Comparison of ENCODE assay signal across 28 mouse cellular contexts in the genomic region with DNA sequence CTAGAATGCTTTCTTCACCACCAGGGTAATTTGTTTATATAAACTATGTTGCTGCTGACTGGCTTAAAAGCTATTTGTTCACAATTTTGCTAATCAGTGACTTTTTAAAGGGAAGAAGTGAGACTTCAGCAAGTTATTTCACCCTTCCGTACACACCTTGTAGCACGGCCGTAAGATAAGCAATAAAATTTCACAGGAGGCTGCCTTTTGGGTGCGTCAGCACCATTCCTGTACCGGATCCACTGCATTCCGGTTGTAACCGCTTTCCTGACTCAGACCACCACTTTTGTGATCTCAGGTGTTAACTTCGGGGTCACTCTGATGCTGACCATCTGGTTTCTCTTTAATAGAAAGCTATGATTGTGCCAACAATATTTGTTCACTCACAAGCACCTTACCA. TPM values are rescaled to one million over a fixed set of nuclear protein-coding genes. Genes with fewer than 3 reads are reported as not detected.
DNase-seq lines count a peak whose midpoint lies in the region; ATAC-seq lines count a peak whose summit lies in the region.
"Had no signal": no experiment of that assay in that cellular context is flagged by ENCODE, and none has a peak within 500 bp of the region (broad histone marks: within the 10 kb centered on the region; RNA-seq: fewer than 3 reads in every experiment).

No protein-coding gene starts in this region.

- DNase-seq in kidney, adult 9 months: peak; percentile 19
- DNase-seq in kidney, adult 18-20 months: no peak
- DNase-seq in urinary bladder, postnatal 14 days (ENCODE audit: low spot score): peak; percentile 18
- no peak for DNase-seq in urinary bladder, postnatal 10 days (ENCODE audit: low spot score)
- DNase-seq: adrenal gland, adult 8-10 months; adrenal gland, postnatal 25 days; cerebellum, adult 11-12 months; cerebellum, adult 8-10 months; cerebellum, postnatal 10 days; cerebellum, postnatal 36 days; embryo, embryonic 11 days; gastrocnemius, postnatal 10 days; gastrocnemius, postnatal 36 days; heart, adult 2 months; heart, postnatal 14 days had no signal

- no peaks in the 10 kb centered on the region for H3K36me3 ChIP-seq in intestine, embryonic 16.5 days (ENCODE audit: control insufficient read depth, insufficient read depth, low read length)
- H3K36me3 ChIP-seq in forebrain, embryonic 12.5 days (replicated peaks): no peaks in the 10 kb centered on the region
- H3K36me3 ChIP-seq: embryonic facial prominence, embryonic 10.5 days; embryonic facial prominence, embryonic 13.5 days; heart, embryonic 10.5 days; heart, embryonic 13.5 days; hindbrain, embryonic 12.5 days; hindbrain, embryonic 15.5 days had no signal

- H3K27ac ChIP-seq in intestine, embryonic 16.5 days (ENCODE audit: low read length): no peak overlapping the region
- H3K27ac ChIP-seq in forebrain, embryonic 12.5 days: no peak overlapping the region
- H3K27ac ChIP-seq: embryonic facial prominence, embryonic 10.5 days; embryonic facial prominence, embryonic 13.5 days; forebrain, embryonic 13.5 days; heart, adult 2 months; heart, embryonic 10.5 days; heart, embryonic 13.5 days; hindbrain, embryonic 12.5 days; hindbrain, embryonic 15.5 days had no signal

- H3K4me2 ChIP-seq in intestine, embryonic 16.5 days (ENCODE audit: low read depth, low read length): no peak overlapping the region
- H3K4me2 ChIP-seq in forebrain, embryonic 12.5 days: no peak overlapping the region
- H3K4me2 ChIP-seq: embryonic facial prominence, embryonic 13.5 days; forebrain, embryonic 13.5 days; heart, embryonic 13.5 days; hindbrain, embryonic 12.5 days; hindbrain, embryonic 15.5 days had no signal

- WGBS in intestine, embryonic 16.5 days: 62% methylated on average over 8 of the region's 8 CpGs
- WGBS in forebrain, embryonic 12.5 days: 91% methylated on average over 8 of the region's 8 CpGs

- H3K9ac ChIP-seq in intestine, embryonic 16.5 days (ENCODE audit: low read depth, low read length): no peak overlapping the region
- H3K9ac ChIP-seq in forebrain, embryonic 12.5 days: no peak overlapping the region
- H3K9ac ChIP-seq: embryonic facial prominence, embryonic 13.5 days; forebrain, embryonic 13.5 days; heart, embryonic 13.5 days; hindbrain, embryonic 12.5 days; hindbrain, embryonic 15.5 days had no signal

- no peak overlapping the region for H3K4me3 ChIP-seq in intestine, embryonic 16.5 days (ENCODE audit: low read length)
- H3K4me3 ChIP-seq in forebrain, embryonic 12.5 days (replicated peaks): no peak overlapping the region
- H3K4me3 ChIP-seq: embryonic facial prominence, embryonic 10.5 days; embryonic facial prominence, embryonic 13.5 days; erythroblast, embryonic 14.5 days; forebrain, embryonic 13.5 days; heart, adult 2 months; heart, embryonic 10.5 days; heart, embryonic 13.5 days; hindbrain, embryonic 12.5 days; hindbrain, embryonic 15.5 days had no signal

- H3K9me3 ChIP-seq in intestine, embryonic 16.5 days (ENCODE audit: control insufficient read depth, low read length): no peaks in the 10 kb centered on the region
- no peaks in the 10 kb centered on the region for H3K9me3 ChIP-seq in forebrain, embryonic 12.5 days
- H3K9me3 ChIP-seq: embryonic facial prominence, embryonic 10.5 days; embryonic facial prominence, embryonic 13.5 days; heart, embryonic 10.5 days; heart, embryonic 13.5 days; hindbrain, embryonic 12.5 days; hindbrain, embryonic 15.5 days had no signal

- no peaks in the 10 kb centered on the region for H3K27me3 ChIP-seq in intestine, embryonic 16.5 days (replicated peaks; ENCODE audit: control insufficient read depth, insufficient read depth, low read length)
- H3K27me3 ChIP-seq in forebrain, embryonic 12.5 days: no peaks in the 10 kb centered on the region
- H3K27me3 ChIP-seq: embryonic facial prominence, embryonic 13.5 days; forebrain, embryonic 13.5 days; heart, embryonic 13.5 days; hindbrain, embryonic 12.5 days; hindbrain, embryonic 15.5 days had no signal

- peaks cover 3% of the 10 kb centered on the region for H3K4me1 ChIP-seq in intestine, embryonic 16.5 days (ENCODE audit: control insufficient read depth, insufficient read depth, low read length)
- no peaks in the 10 kb centered on the region; the same call in 1 of the 2 replicates for H3K4me1 ChIP-seq in forebrain, embryonic 12.5 days
- H3K4me1 ChIP-seq: forebrain, embryonic 13.5 days; heart, embryonic 13.5 days; hindbrain, embryonic 12.5 days; hindbrain, embryonic 15.5 days had no signal

- ATAC-seq in intestine, embryonic 16.5 days: peak; percentile 45; the same call in 1 of the 2 replicates
- no peak for ATAC-seq in forebrain, embryonic 12.5 days (ENCODE audit: low FRiP score)
- ATAC-seq: activated CD4-positive, CD25-positive, alpha-beta regulatory T cell, adult 4 months; CD4-positive, CD25-positive, alpha-beta regulatory T cell, adult 4 months; forebrain, embryonic 13.5 days; forebrain, embryonic 16.5 days had no signal

RNA-seq across cellular contexts. Expression of a gene that starts 32.7 kb away (rescaled TPM):
- polyA plus RNA-seq in intestine, embryonic 16.5 days (2015; fragmentation: Nextera tagmentation; extraction: Ambion mirVana): 70.8 and 76.0 TPM in 2 replicates
- polyA plus RNA-seq in forebrain, embryonic 12.5 days (2016; fragmentation: Nextera tagmentation; extraction: Ambion mirVana): 72.2 and 73.6 TPM in 2 replicates

Comparison
In these comparisons a context has a peak if more than half of its experiments do, and no peak if none do; other contexts are left out.
1. DNase-seq: peak in kidney, adult 9 months (single experiment) and urinary bladder, postnatal 14 days (single experiment); none in kidney, adult 18-20 months (single experiment) and urinary bladder, postnatal 10 days (single experiment).